Mouse (Mus musculus): ENCODE results near the gene Acbd5.

The Acbd5 gene

GRCm38 (mm10) chr2:23068894-23069744, 1.2 kb downstream of the Acbd5 start:
- DNase-seq (ENCODE audit: low read depth, low spot score) = peak; percentile 76

DNA sequence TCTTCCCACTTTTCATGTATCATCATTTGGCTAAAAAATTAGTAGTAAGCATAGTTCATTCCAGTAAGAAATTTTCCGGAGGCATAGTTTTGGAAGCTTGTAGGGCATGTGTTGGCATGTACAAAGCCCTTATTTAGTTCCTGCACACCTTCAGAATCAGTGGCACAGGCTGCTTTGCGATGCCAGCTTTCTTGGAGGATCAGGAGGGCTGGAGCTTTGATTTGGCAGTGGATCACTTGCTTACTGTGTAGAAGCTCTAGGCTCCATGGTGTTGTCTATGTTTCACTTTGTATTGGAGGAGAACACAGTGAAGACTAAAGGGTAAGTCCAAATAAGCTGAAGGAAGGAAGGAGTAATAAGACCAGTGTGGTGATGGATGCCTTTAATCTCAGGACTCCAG, 2.5 kb downstream of the Acbd5 start:
- no peak for DNase-seq (ENCODE audit: low read depth, low spot score)

DNA sequence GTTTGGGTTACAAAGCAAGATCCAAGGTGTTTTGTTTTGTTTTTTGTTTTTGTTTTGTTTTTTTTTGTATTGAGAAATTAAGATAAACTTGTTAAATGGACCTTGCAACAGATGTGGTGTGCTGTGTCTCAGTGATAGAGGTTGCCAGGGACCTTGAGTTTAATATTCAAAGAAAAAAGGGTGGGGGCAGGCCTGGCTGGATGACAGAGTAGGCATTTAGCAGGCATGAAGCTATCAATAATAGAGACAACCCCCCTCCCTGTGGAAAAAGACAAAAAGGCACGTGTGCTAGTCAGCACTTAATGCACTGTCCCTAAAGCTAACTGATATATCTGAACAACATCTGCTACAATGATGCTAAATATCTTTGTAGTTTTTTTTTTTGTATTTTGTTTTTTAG, 3.4 kb downstream of the Acbd5 start:
- DNase-seq (ENCODE audit: low read depth, low spot score) = no peak

GRCm38 (mm10) chr2:23075846-23076245, 7.9 kb downstream of the Acbd5 start:
- no peak for DNase-seq (ENCODE audit: low read depth, low spot score)

- DNase-seq (ENCODE audit: low read depth, low spot score) = no peak
These were observed 8.8 kb downstream of the Acbd5 start for GRCm38 (mm10) chr2:23076783-23077182.

DNA sequence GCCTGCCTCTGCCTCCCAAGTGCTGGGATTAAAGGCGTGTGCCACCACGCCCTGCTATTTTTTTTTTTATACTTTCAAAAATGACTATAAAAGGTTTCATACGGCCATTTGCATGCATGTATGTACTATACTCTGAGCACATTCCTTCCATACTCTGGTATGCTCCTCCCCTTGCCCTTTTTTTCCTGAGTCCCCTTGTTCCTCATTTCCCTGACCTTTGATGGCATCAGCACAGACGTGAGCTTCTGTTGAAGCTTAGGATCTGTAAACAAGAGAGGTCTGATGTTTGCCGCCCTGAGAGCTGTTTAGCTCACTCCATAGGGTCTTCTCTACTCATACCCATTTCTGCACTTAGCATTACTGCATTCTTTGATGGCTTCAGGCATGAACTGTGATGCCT, 9.7 kb downstream of the Acbd5 start:
- DNase-seq (ENCODE audit: low read depth, low spot score) = no peak

DNA sequence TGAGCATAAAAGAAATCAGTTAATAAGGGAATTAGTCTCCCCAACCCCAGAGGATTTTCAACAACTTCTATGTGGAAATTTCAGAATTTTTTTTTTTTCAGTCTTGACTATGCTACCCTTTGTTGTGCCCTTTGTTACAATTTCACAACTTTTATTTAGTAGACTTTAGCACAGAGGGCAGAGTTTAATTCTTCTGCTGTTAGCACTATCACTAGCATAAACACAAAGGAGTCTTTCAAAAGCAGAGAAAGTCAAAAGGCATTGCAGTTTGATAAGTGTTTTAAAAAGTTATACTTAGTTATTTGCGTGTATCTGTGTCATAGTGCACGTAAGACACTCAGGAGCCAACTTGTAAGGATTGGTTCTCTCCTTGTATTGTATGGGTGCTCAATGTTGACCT, 10.6 kb downstream of the Acbd5 start:
- no peak for DNase-seq (ENCODE audit: low read depth, low spot score)

- no peak for DNase-seq (ENCODE audit: low read depth, low spot score)
These were observed 16.6 kb downstream of the Acbd5 start for GRCm38 (mm10) chr2:23084540-23084939.

- peak; percentile 17 for DNase-seq (ENCODE audit: low read depth, low spot score)
These were observed 24.2 kb downstream of the Acbd5 start for GRCm38 (mm10) chr2:23092216-23092615.

DNA sequence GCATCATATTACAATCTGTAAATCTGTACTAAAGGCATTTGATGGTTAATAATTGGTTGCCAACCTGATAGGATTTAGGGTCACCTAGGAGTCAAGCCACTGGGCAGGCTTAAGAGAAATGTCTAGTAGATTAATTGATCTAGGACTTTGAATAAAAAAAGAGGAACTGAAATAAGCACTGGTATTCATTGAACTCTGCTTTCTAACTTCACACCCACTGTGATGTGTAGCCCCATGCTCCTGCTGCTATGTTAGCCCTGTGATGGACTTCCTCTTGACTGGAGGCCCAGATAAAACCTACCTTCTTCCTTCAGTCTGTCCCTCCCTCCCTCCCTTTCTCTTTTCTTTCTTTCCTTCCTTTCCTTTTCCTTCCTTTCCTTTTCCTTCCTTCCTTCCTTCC, 29.1 kb downstream of the Acbd5 start:
- DNase-seq (ENCODE audit: low read depth, low spot score) = no peak

- DNase-seq (ENCODE audit: low read depth, low spot score) = peak; percentile 10
These were observed 34.3 kb downstream of the Acbd5 start for GRCm38 (mm10) chr2:23102266-23102665.

- DNase-seq (ENCODE audit: low read depth, low spot score) = no peak
These were observed 51.6 kb downstream of the Acbd5 start for GRCm38 (mm10) chr2:23119573-23119972.

GRCm38 (mm10) chr2:23155199-23155621, 87.2 kb downstream of the Acbd5 start:
- DNase-seq (ENCODE audit: low read depth, low spot score) = no peak

GRCm38 (mm10) chr2:23155777-23156607, 88.0 kb downstream of the Acbd5 start, which contains the start of the genes Mastl and Yme1l1:
Gene Mastl (minus strand): TSS chr2:23156024.
Gene Yme1l1 (plus strand): TSS chr2:23156369.
- DNase-seq (ENCODE audit: low read depth, low spot score) = peak; percentile 97

- no peak for DNase-seq (ENCODE audit: low read depth, low spot score)
These were observed 88.7 kb downstream of the Acbd5 start for GRCm38 (mm10) chr2:23156608-23157081.
